Mouse (Mus musculus): ENCODE measurements at regions not wholly inside any gene's neighbourhood (a gene's known extent, or its start where the extent isn't known, plus 50 kb on each side); places are given as distances from the start of the nearest gene placed in this dataset.

GRCm38 (mm10) chr4:123990293-123991185, 72.7 kb upstream of the 4930535I16Rik start:
- peaks cover 14% of the 10 kb centered on the region for H3K4me1 ChIP-seq
- H3K9me3 ChIP-seq, result no peaks in the 10 kb centered on the region
- 1% methylated on average over 37 of the region's 37 CpGs for WGBS
- H3K27ac ChIP-seq, result no peak overlapping the region
- H3K4me2 ChIP-seq (replicated peaks), result peak overlapping the region; percentile 79
- H3K4me3 ChIP-seq, result peak overlapping the region; percentile 33
- H3K27me3 ChIP-seq, result peaks cover 37% of the 10 kb centered on the region
- ATAC-seq (ENCODE audit: insufficient number of reproducible peaks, insufficient read depth, low FRiP score, low TSS enrichment), result peak; percentile 57; the same call in 1 of the 2 replicates
- H3K9ac ChIP-seq, result no peak overlapping the region
- H3K36me3 ChIP-seq, result no peaks in the 10 kb centered on the region

Measured in embryonic facial prominence, embryonic 12.5 days (tissue).